Mouse (Mus musculus) CH12.LX (cell line): ENCODE measurements around the gene Cbfa2t3.

Experiments
- CHD1 ChIP-seq: IDR thresholded peaks from 2 replicates; pipeline ENCODE4 v1.6.1; 2012; ENCODE audit warnings: low read depth, low read length, improper control_type of control experiment, inconsistent platforms
- CTCF ChIP-seq, 2 experiments: IDR thresholded peaks in 1 of 2; conservative IDR thresholded peaks in 1 of 2; 2 replicates each; pipeline ENCODE4 v1.5.1; 2011 to 2012; ENCODE audit warnings: low read depth in 2 of 2, low read length in 2 of 2, improper control_type of control experiment in 1 of 2, inconsistent platforms in 1 of 2, mild to moderate bottlenecking in 1 of 2, moderate library complexity in 1 of 2
- ELF1 ChIP-seq: IDR thresholded peaks from 2 replicates; pipeline ENCODE4 v1.6.1; 2014; ENCODE audit warnings: low read depth, mild to moderate bottlenecking, inconsistent platforms, low read length, improper control_type of control experiment
- EP300 ChIP-seq: IDR thresholded peaks from 2 replicates; pipeline ENCODE4 v1.6.1; 2011; ENCODE audit warnings: low read length, improper control_type of control experiment
- HCFC1 ChIP-seq: IDR thresholded peaks from 2 replicates; pipeline ENCODE4 v1.6.1; 2012; ENCODE audit warnings: low read depth, mild to moderate bottlenecking, inconsistent platforms, low read length, improper control_type of control experiment
- NELFE ChIP-seq: IDR thresholded peaks from 2 replicates; pipeline ENCODE4 v1.6.1; 2011; ENCODE audit warnings: low read depth, low read length, improper control_type of control experiment
- POLR2A ChIP-seq: IDR thresholded peaks from 2 replicates; pipeline ENCODE4 v1.6.1; 2011; ENCODE audit warnings: low read depth, mild to moderate bottlenecking, improper control_type of control experiment, low read length
- RAD21 ChIP-seq: IDR thresholded peaks from 2 replicates; pipeline ENCODE4 v1.6.1; 2011; ENCODE audit warnings: low read depth, mild to moderate bottlenecking, low read length, improper control_type of control experiment, moderate library complexity

GRCm38 (mm10) chr8:122641406-122641805, 57.5 kb downstream of the Cbfa2t3 start:
- TF ChIP-seq ELF1 (no peak), NELFE (no peak), POLR2A (no peak), RAD21 (no peak), CTCF (conservative IDR thresholded peaks at IDR 0.05 in 1 of 2, IDR thresholded peaks at IDR 0.05 in 1 of 2; ENCODE audit: low read depth in 2 of 2, low read length in 2 of 2) (no peak), EP300 (no peak), CHD1 (no peak), HCFC1 (no peak)
